Mouse (Mus musculus) MEL (cell line): ENCODE data around the gene Kirrel3. TPM values are rescaled to one million over a fixed set of nuclear protein-coding genes. Genes with fewer than 3 reads are reported as not detected.

Source experiments
- DNase-seq: peaks from one replicate; pipeline ENCODE4 v3.0.0; 2011; ENCODE audit warnings: low read depth, low spot score
- H3K27ac ChIP-seq: 2 replicates; pipeline ENCODE4 v1.5.1; 2012; ENCODE audit warnings: low read depth, mild to moderate bottlenecking, control low read depth, low read length, moderate library complexity; ENCODE audit not compliant: control insufficient read depth
- H3K27me3 ChIP-seq, 2 experiments: fragments of 150-350 bp in 1 of 2; sonication (generic) in 1 of 2; 2 replicates each; pipeline ENCODE4 v1.6.1; 2012; ENCODE audit warnings: low read length in 2 of 2, mild to moderate bottlenecking in 2 of 2, improper control_type of control experiment in 1 of 2, moderate library complexity in 1 of 2; ENCODE audit not compliant: insufficient read depth in 2 of 2, control insufficient read depth in 1 of 2
- H3K36me3 ChIP-seq, 2 experiments: 2 replicates each; pipeline ENCODE4 v1.6.1; 2012 to 2014; ENCODE audit warnings: low read length in 2 of 2, improper control_type of control experiment in 1 of 2, inconsistent platforms in 1 of 2, mild to moderate bottlenecking in 1 of 2; ENCODE audit not compliant: insufficient read depth in 2 of 2, control insufficient read depth in 1 of 2
- H3K4me1 ChIP-seq, 2 experiments: fragments of 150-350 bp in 1 of 2; sonication (generic) in 1 of 2; 2 replicates each; pipeline ENCODE4 v1.6.1; 2012; ENCODE audit warnings: low read length in 2 of 2, improper control_type of control experiment in 1 of 2, mild to moderate bottlenecking in 1 of 2; ENCODE audit not compliant: insufficient read depth in 2 of 2, control insufficient read depth in 1 of 2
- H3K4me3 ChIP-seq, 2 experiments: fragments of 150-350 bp in 1 of 2; sonication (generic) in 1 of 2; 2 replicates each; pipeline ENCODE4 v1.5.1; 2012; ENCODE audit warnings: low read depth in 2 of 2, low read length in 2 of 2, mild to moderate bottlenecking in 2 of 2, moderate library complexity in 2 of 2, control low read depth in 1 of 2, improper control_type of control experiment in 1 of 2; ENCODE audit not compliant: control insufficient read depth in 1 of 2, insufficient read depth in 1 of 2
- H3K79me2 ChIP-seq: 2 replicates; pipeline ENCODE4 v1.6.1; 2012; ENCODE audit warnings: mild to moderate bottlenecking, low read length, moderate library complexity; ENCODE audit not compliant: control insufficient read depth, poor library complexity, insufficient read depth
- H3K9ac ChIP-seq: 2 replicates; pipeline ENCODE4 v1.6.1; 2012; ENCODE audit warnings: low read depth, mild to moderate bottlenecking, control low read depth, low read length, moderate library complexity; ENCODE audit not compliant: control insufficient read depth, poor library complexity, severe bottlenecking
- H3K9me3 ChIP-seq: fragments of 150-350 bp; sonication (generic); replicated peaks from 2 replicates; pipeline ENCODE4 v1.6.1; 2012; ENCODE audit warnings: mild to moderate bottlenecking, low read length, improper control_type of control experiment, moderate library complexity; ENCODE audit not compliant: insufficient read depth
- BHLHE40 ChIP-seq: IDR thresholded peaks from 2 replicates; pipeline ENCODE4 v1.6.1; 2012; ENCODE audit warnings: low read depth, mild to moderate bottlenecking, inconsistent platforms, low read length, improper control_type of control experiment, borderline replicate concordance
- CTCF ChIP-seq, 3 experiments: IDR thresholded peaks in 2 of 3; conservative IDR thresholded peaks in 1 of 3; 2 replicates each; pipeline ENCODE4 v1.5.1; 2011 to 2012; ENCODE audit warnings: low read length in 3 of 3, low read depth in 2 of 3, mild to moderate bottlenecking in 2 of 3, improper control_type of control experiment in 1 of 3, inconsistent platforms in 1 of 3, mixed read lengths in 1 of 3, moderate library complexity in 1 of 3; ENCODE audit not compliant: control insufficient read depth in 1 of 3, insufficient read depth in 1 of 3, poor library complexity in 1 of 3, severe bottlenecking in 1 of 3
- E2F4 ChIP-seq: IDR thresholded peaks from 2 replicates; pipeline ENCODE4 v1.6.1; 2011; ENCODE audit warnings: low read depth, low read length, improper control_type of control experiment, borderline replicate concordance
- ELF1 ChIP-seq: IDR thresholded peaks from 2 replicates; pipeline ENCODE4 v1.6.1; 2014; ENCODE audit warnings: low read depth, mild to moderate bottlenecking, inconsistent platforms, low read length, improper control_type of control experiment, moderate library complexity
- EP300 ChIP-seq, 2 experiments: IDR thresholded peaks; 2 replicates each; pipeline ENCODE4 v1.6.1; 2011; ENCODE audit warnings: improper control_type of control experiment in 2 of 2, low read length in 2 of 2, low read depth in 1 of 2, mild to moderate bottlenecking in 1 of 2
- ETS1 ChIP-seq: IDR thresholded peaks from 2 replicates; pipeline ENCODE4 v1.6.1; 2012; ENCODE audit warnings: low read depth, mild to moderate bottlenecking, inconsistent platforms, low read length, improper control_type of control experiment, moderate library complexity
- GABPA ChIP-seq: IDR thresholded peaks from 2 replicates; pipeline ENCODE4 v1.6.1; 2012; ENCODE audit warnings: low read depth, mild to moderate bottlenecking, inconsistent platforms, low read length, improper control_type of control experiment, moderate library complexity
- GATA1 ChIP-seq: IDR thresholded peaks from 2 replicates; pipeline ENCODE4 v1.6.1; 2011; ENCODE audit warnings: low read depth, low read length, improper control_type of control experiment
- HCFC1 ChIP-seq: IDR thresholded peaks from 2 replicates; pipeline ENCODE4 v1.6.1; 2012; ENCODE audit warnings: low read depth, mild to moderate bottlenecking, inconsistent platforms, low read length, improper control_type of control experiment, moderate library complexity
- KAT2A ChIP-seq: conservative IDR thresholded peaks from 2 replicates; pipeline ENCODE4 v1.6.1; 2012; ENCODE audit warnings: low read depth, low read length, improper control_type of control experiment, inconsistent platforms
- MAX ChIP-seq: IDR thresholded peaks from 2 replicates; pipeline ENCODE4 v1.6.1; 2011; ENCODE audit warnings: low read length, improper control_type of control experiment
- MAZ ChIP-seq: IDR thresholded peaks from 2 replicates; pipeline ENCODE4 v1.6.1; 2012; ENCODE audit warnings: low read depth, mild to moderate bottlenecking, inconsistent platforms, low read length, improper control_type of control experiment
- MEF2A ChIP-seq: IDR thresholded peaks from 2 replicates; pipeline ENCODE4 v1.6.1; 2014; ENCODE audit warnings: low read depth, mild to moderate bottlenecking, inconsistent platforms, low read length, improper control_type of control experiment; ENCODE audit not compliant: poor library complexity, insufficient replicate concordance, severe bottlenecking; ENCODE audit errors: extremely low read depth
- MXI1 ChIP-seq: IDR thresholded peaks from 2 replicates; pipeline ENCODE4 v1.6.1; 2011; ENCODE audit warnings: mild to moderate bottlenecking, low read depth, low read length, improper control_type of control experiment
- MYB ChIP-seq: IDR thresholded peaks from 2 replicates; pipeline ENCODE4 v1.6.1; 2011; ENCODE audit warnings: mild to moderate bottlenecking, low read depth, low read length, improper control_type of control experiment
- MYC ChIP-seq: IDR thresholded peaks from 2 replicates; pipeline ENCODE4 v1.6.1; 2011; ENCODE audit warnings: low read depth, mild to moderate bottlenecking, low read length, improper control_type of control experiment, moderate library complexity
- POLR2A ChIP-seq, 2 experiments: IDR thresholded peaks; 2 replicates each; pipeline ENCODE4 v1.6.1; 2011 to 2012; ENCODE audit warnings: low read length in 2 of 2, mild to moderate bottlenecking in 2 of 2, control low read depth in 1 of 2, improper control_type of control experiment in 1 of 2, low read depth in 1 of 2, moderate library complexity in 1 of 2; ENCODE audit not compliant: control insufficient read depth in 1 of 2, insufficient read depth in 1 of 2, poor library complexity in 1 of 2
- POLR2AphosphoS2 ChIP-seq: IDR thresholded peaks from 2 replicates; pipeline ENCODE4 v1.6.1; 2011; ENCODE audit warnings: low read length, improper control_type of control experiment
- POLR2AphosphoS5 ChIP-seq: IDR thresholded peaks from 2 replicates; pipeline ENCODE4 v1.6.1; 2012; ENCODE audit warnings: low read depth, borderline replicate concordance, mild to moderate bottlenecking, inconsistent platforms, low read length, moderate library complexity, mixed read lengths
- RAD21 ChIP-seq: IDR thresholded peaks from 2 replicates; pipeline ENCODE4 v1.6.1; 2011; ENCODE audit warnings: mild to moderate bottlenecking, low read depth, low read length, improper control_type of control experiment
- TBP ChIP-seq: IDR thresholded peaks from 2 replicates; pipeline ENCODE4 v1.8.0; 2011; ENCODE audit warnings: low read depth, low read length, improper control_type of control experiment
- UBTF ChIP-seq: IDR thresholded peaks from 2 replicates; pipeline ENCODE4 v1.6.1; 2012; ENCODE audit warnings: low read depth, mild to moderate bottlenecking, inconsistent platforms, low read length, improper control_type of control experiment, moderate library complexity, borderline replicate concordance; ENCODE audit not compliant: insufficient read depth
- USF1 ChIP-seq: IDR thresholded peaks from 2 replicates; pipeline ENCODE4 v1.6.1; 2014; ENCODE audit warnings: low read depth, mild to moderate bottlenecking, inconsistent platforms, low read length, improper control_type of control experiment, moderate library complexity
- USF2 ChIP-seq, 2 experiments: IDR thresholded peaks; 2 replicates each; pipeline ENCODE4 v1.6.1; 2011 to 2012; ENCODE audit warnings: improper control_type of control experiment in 2 of 2, low read length in 2 of 2, borderline replicate concordance in 1 of 2, inconsistent platforms in 1 of 2, low read depth in 1 of 2, mild to moderate bottlenecking in 1 of 2; ENCODE audit not compliant: insufficient read depth in 1 of 2
- ZMIZ1 ChIP-seq: IDR thresholded peaks from 2 replicates; pipeline ENCODE4 v1.6.1; 2012; ENCODE audit warnings: low read depth, mild to moderate bottlenecking, inconsistent platforms, low read length, improper control_type of control experiment, moderate library complexity
- ZNF384 ChIP-seq: IDR thresholded peaks from 2 replicates; pipeline ENCODE4 v1.6.1; 2012; ENCODE audit warnings: low read depth, mild to moderate bottlenecking, inconsistent platforms, low read length, improper control_type of control experiment
- polyA plus RNA-seq, 2 experiments: library from polyadenylated mRNA; stranded (reverse) in 1 of 2; unstranded in 1 of 2; fragments of >175 nt in 1 of 2; fragments of >200 nt in 1 of 2; gene quantifications; 2 replicates each; pipeline versions ENCODE4 v1.2.1 to v1.2.4; 2012; ENCODE audit warnings: low replicate concordance in 2 of 2, low read depth in 1 of 2; ENCODE audit not compliant: insufficient read length in 2 of 2, insufficient read depth in 1 of 2, missing spikeins in 1 of 2
- total RNA-seq: library from RNA; depleted of rRNA; stranded (reverse); fragments of 300-350 nt; gene quantifications from 2 replicates; pipeline ENCODE4 v1.2.3, GENCODE M21; 2012

Gene Kirrel3
- total and polyA plus RNA-seq, 3 experiments = 0.06 TPM; not detected in 2

DNA sequence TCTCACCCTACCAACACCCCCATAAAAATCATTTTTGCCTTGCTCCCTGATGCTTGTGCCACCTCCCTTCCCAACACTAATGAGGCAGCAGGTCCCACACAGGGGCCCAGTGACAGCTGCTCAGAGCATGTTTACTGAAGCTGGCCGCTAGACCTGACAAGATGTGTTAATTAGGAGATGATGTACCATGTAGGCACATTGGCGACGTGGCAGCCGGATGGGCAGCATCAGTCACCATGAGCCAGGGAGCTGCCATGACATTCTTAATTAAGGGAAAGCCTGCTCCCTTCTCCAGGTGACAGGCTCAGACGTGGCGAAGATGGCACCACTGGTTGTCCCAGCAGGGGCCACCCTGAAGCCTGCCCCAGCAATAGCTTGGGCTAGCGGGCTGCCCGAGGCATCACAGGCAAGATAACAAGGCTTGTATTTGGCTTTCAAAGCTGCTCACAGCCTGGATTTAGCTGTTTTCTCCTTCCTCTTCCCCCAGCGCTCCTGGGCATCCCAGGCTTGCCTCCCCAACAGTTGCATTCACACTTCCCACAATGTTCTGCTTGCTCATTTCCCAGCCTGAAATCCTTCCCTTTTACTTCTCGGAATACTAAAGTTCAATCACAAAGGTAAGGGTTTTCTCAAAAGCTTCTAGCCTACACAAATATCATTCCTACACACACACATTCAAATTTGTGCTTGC lies 357.7 kb downstream of the Kirrel3 start:
- Histone ChIP-seq H3K79me2 (no peaks in the 10 kb centered on the region), H3K9ac (no peak overlapping the region), H3K4me1 (no peaks in the 10 kb centered on the region), H3K9me3 (no peaks in the 10 kb centered on the region), H3K27me3 (no peaks in the 10 kb centered on the region), H3K27ac (no peak overlapping the region), H3K36me3 (no peaks in the 10 kb centered on the region), H3K4me3 (no peak overlapping the region)
- DNase-seq = no peak
- TF ChIP-seq ETS1 (no peak), HCFC1 (no peak), CTCF (IDR thresholded peaks at IDR 0.05 in 2 of 3, conservative IDR thresholded peaks at IDR 0.05 in 1 of 3; ENCODE audit: control insufficient read depth in 1 of 3, insufficient read depth in 1 of 3, low read depth in 2 of 3, low read length in 3 of 3, poor library complexity in 1 of 3, severe bottlenecking in 1 of 3) (no peak), ZNF384 (no peak), KAT2A (no peak), GATA1 (no peak), RAD21 (no peak), MYC (no peak), USF2 (IDR thresholded peaks at IDR 0.05; ENCODE audit: borderline replicate concordance in 1 of 2, insufficient read depth in 1 of 2, low read depth in 1 of 2, low read length in 2 of 2) (no peak), TBP (no peak), EP300 (IDR thresholded peaks at IDR 0.05; ENCODE audit: low read depth in 1 of 2, low read length in 2 of 2) (no peak), MAX (no peak), E2F4 (no peak), MEF2A (no peak), ZMIZ1 (no peak), POLR2AphosphoS5 (no peak), MXI1 (no peak)

- no peaks in the 10 kb centered on the region for H3K27me3 ChIP-seq
- DNase-seq = no peak
- H3K79me2 ChIP-seq = no peaks in the 10 kb centered on the region
- no peak overlapping the region for H3K9ac ChIP-seq
- H3K36me3 ChIP-seq = no peaks in the 10 kb centered on the region
- H3K4me1 ChIP-seq = no peaks in the 10 kb centered on the region
- H3K4me3 ChIP-seq = no peak overlapping the region
- no peaks in the 10 kb centered on the region for H3K9me3 ChIP-seq
- no peak overlapping the region for H3K27ac ChIP-seq
- no peak for TF ChIP-seq MXI1
- no peak for TF ChIP-seq BHLHE40
- TF ChIP-seq MAZ = no peak
- TF ChIP-seq ELF1 = no peak
- no peak for TF ChIP-seq ETS1
- no peak for TF ChIP-seq USF1
- TF ChIP-seq MAX = no peak
- TF ChIP-seq MYC = no peak
- no peak for TF ChIP-seq RAD21
- TF ChIP-seq TBP = no peak
- no peak for TF ChIP-seq POLR2AphosphoS2
- TF ChIP-seq GABPA = no peak
- no peak for TF ChIP-seq UBTF
- no peak for TF ChIP-seq POLR2A (IDR thresholded peaks at IDR 0.05; ENCODE audit: control insufficient read depth in 1 of 2, insufficient read depth in 1 of 2, low read depth in 1 of 2, low read length in 2 of 2, poor library complexity in 1 of 2)
- TF ChIP-seq CTCF (IDR thresholded peaks at IDR 0.05 in 2 of 3, conservative IDR thresholded peaks at IDR 0.05 in 1 of 3; ENCODE audit: control insufficient read depth in 1 of 3, insufficient read depth in 1 of 3, low read depth in 2 of 3, low read length in 3 of 3, poor library complexity in 1 of 3, severe bottlenecking in 1 of 3) = no peak
- no peak for TF ChIP-seq MYB
- TF ChIP-seq, all 39 proteins: peak for 0
Measured at GRCm38 (mm10) chr9:34846440-34846839, 360.7 kb downstream of the Kirrel3 start.
